Mouse (Mus musculus) MEL (cell line): ENCODE data around the gene Rab30. TPM values are rescaled to one million over a fixed set of nuclear protein-coding genes. Genes with fewer than 3 reads are reported as not detected.

Experiments
- DNase-seq: peaks from one replicate; pipeline ENCODE4 v3.0.0; 2011; ENCODE audit warnings: low read depth, low spot score
- H3K27ac ChIP-seq: 2 replicates; pipeline ENCODE4 v1.5.1; 2012; ENCODE audit warnings: low read depth, mild to moderate bottlenecking, control low read depth, low read length, moderate library complexity; ENCODE audit not compliant: control insufficient read depth
- H3K27me3 ChIP-seq, 2 experiments: fragments of 150-350 bp in 1 of 2; sonication (generic) in 1 of 2; 2 replicates each; pipeline ENCODE4 v1.6.1; 2012; ENCODE audit warnings: low read length in 2 of 2, mild to moderate bottlenecking in 2 of 2, improper control_type of control experiment in 1 of 2, moderate library complexity in 1 of 2; ENCODE audit not compliant: insufficient read depth in 2 of 2, control insufficient read depth in 1 of 2
- H3K36me3 ChIP-seq, 2 experiments: 2 replicates each; pipeline ENCODE4 v1.6.1; 2012 to 2014; ENCODE audit warnings: low read length in 2 of 2, improper control_type of control experiment in 1 of 2, inconsistent platforms in 1 of 2, mild to moderate bottlenecking in 1 of 2; ENCODE audit not compliant: insufficient read depth in 2 of 2, control insufficient read depth in 1 of 2
- H3K4me1 ChIP-seq, 2 experiments: fragments of 150-350 bp in 1 of 2; sonication (generic) in 1 of 2; 2 replicates each; pipeline ENCODE4 v1.6.1; 2012; ENCODE audit warnings: low read length in 2 of 2, improper control_type of control experiment in 1 of 2, mild to moderate bottlenecking in 1 of 2; ENCODE audit not compliant: insufficient read depth in 2 of 2, control insufficient read depth in 1 of 2
- H3K4me3 ChIP-seq, 2 experiments: fragments of 150-350 bp in 1 of 2; sonication (generic) in 1 of 2; 2 replicates each; pipeline ENCODE4 v1.5.1; 2012; ENCODE audit warnings: low read depth in 2 of 2, low read length in 2 of 2, mild to moderate bottlenecking in 2 of 2, moderate library complexity in 2 of 2, control low read depth in 1 of 2, improper control_type of control experiment in 1 of 2; ENCODE audit not compliant: control insufficient read depth in 1 of 2, insufficient read depth in 1 of 2
- H3K79me2 ChIP-seq: 2 replicates; pipeline ENCODE4 v1.6.1; 2012; ENCODE audit warnings: mild to moderate bottlenecking, low read length, moderate library complexity; ENCODE audit not compliant: control insufficient read depth, poor library complexity, insufficient read depth
- H3K9ac ChIP-seq: 2 replicates; pipeline ENCODE4 v1.6.1; 2012; ENCODE audit warnings: low read depth, mild to moderate bottlenecking, control low read depth, low read length, moderate library complexity; ENCODE audit not compliant: control insufficient read depth, poor library complexity, severe bottlenecking
- H3K9me3 ChIP-seq: fragments of 150-350 bp; sonication (generic); replicated peaks from 2 replicates; pipeline ENCODE4 v1.6.1; 2012; ENCODE audit warnings: mild to moderate bottlenecking, low read length, improper control_type of control experiment, moderate library complexity; ENCODE audit not compliant: insufficient read depth
- BHLHE40 ChIP-seq: IDR thresholded peaks from 2 replicates; pipeline ENCODE4 v1.6.1; 2012; ENCODE audit warnings: low read depth, mild to moderate bottlenecking, inconsistent platforms, low read length, improper control_type of control experiment, borderline replicate concordance
- CHD1 ChIP-seq: IDR thresholded peaks from 2 replicates; pipeline ENCODE4 v1.6.1; 2012; ENCODE audit warnings: low read depth, mild to moderate bottlenecking, inconsistent platforms, low read length, improper control_type of control experiment
- CTCF ChIP-seq, 3 experiments: IDR thresholded peaks in 2 of 3; conservative IDR thresholded peaks in 1 of 3; 2 replicates each; pipeline ENCODE4 v1.5.1; 2011 to 2012; ENCODE audit warnings: low read length in 3 of 3, low read depth in 2 of 3, mild to moderate bottlenecking in 2 of 3, improper control_type of control experiment in 1 of 3, inconsistent platforms in 1 of 3, mixed read lengths in 1 of 3, moderate library complexity in 1 of 3; ENCODE audit not compliant: control insufficient read depth in 1 of 3, insufficient read depth in 1 of 3, poor library complexity in 1 of 3, severe bottlenecking in 1 of 3
- E2F4 ChIP-seq: IDR thresholded peaks from 2 replicates; pipeline ENCODE4 v1.6.1; 2011; ENCODE audit warnings: low read depth, low read length, improper control_type of control experiment, borderline replicate concordance
- ELF1 ChIP-seq: IDR thresholded peaks from 2 replicates; pipeline ENCODE4 v1.6.1; 2014; ENCODE audit warnings: low read depth, mild to moderate bottlenecking, inconsistent platforms, low read length, improper control_type of control experiment, moderate library complexity
- EP300 ChIP-seq, 2 experiments: IDR thresholded peaks; 2 replicates each; pipeline ENCODE4 v1.6.1; 2011; ENCODE audit warnings: improper control_type of control experiment in 2 of 2, low read length in 2 of 2, low read depth in 1 of 2, mild to moderate bottlenecking in 1 of 2
- ETS1 ChIP-seq: IDR thresholded peaks from 2 replicates; pipeline ENCODE4 v1.6.1; 2012; ENCODE audit warnings: low read depth, mild to moderate bottlenecking, inconsistent platforms, low read length, improper control_type of control experiment, moderate library complexity
- GABPA ChIP-seq: IDR thresholded peaks from 2 replicates; pipeline ENCODE4 v1.6.1; 2012; ENCODE audit warnings: low read depth, mild to moderate bottlenecking, inconsistent platforms, low read length, improper control_type of control experiment, moderate library complexity
- GATA1 ChIP-seq: IDR thresholded peaks from 2 replicates; pipeline ENCODE4 v1.6.1; 2011; ENCODE audit warnings: low read depth, low read length, improper control_type of control experiment
- KAT2A ChIP-seq: conservative IDR thresholded peaks from 2 replicates; pipeline ENCODE4 v1.6.1; 2012; ENCODE audit warnings: low read depth, low read length, improper control_type of control experiment, inconsistent platforms
- MAX ChIP-seq: IDR thresholded peaks from 2 replicates; pipeline ENCODE4 v1.6.1; 2011; ENCODE audit warnings: low read length, improper control_type of control experiment
- MEF2A ChIP-seq: IDR thresholded peaks from 2 replicates; pipeline ENCODE4 v1.6.1; 2014; ENCODE audit warnings: low read depth, mild to moderate bottlenecking, inconsistent platforms, low read length, improper control_type of control experiment; ENCODE audit not compliant: poor library complexity, insufficient replicate concordance, severe bottlenecking; ENCODE audit errors: extremely low read depth
- MXI1 ChIP-seq: IDR thresholded peaks from 2 replicates; pipeline ENCODE4 v1.6.1; 2011; ENCODE audit warnings: mild to moderate bottlenecking, low read depth, low read length, improper control_type of control experiment
- MYB ChIP-seq: IDR thresholded peaks from 2 replicates; pipeline ENCODE4 v1.6.1; 2011; ENCODE audit warnings: mild to moderate bottlenecking, low read depth, low read length, improper control_type of control experiment
- MYC ChIP-seq: IDR thresholded peaks from 2 replicates; pipeline ENCODE4 v1.6.1; 2011; ENCODE audit warnings: low read depth, mild to moderate bottlenecking, low read length, improper control_type of control experiment, moderate library complexity
- NELFE ChIP-seq: IDR thresholded peaks from 2 replicates; pipeline ENCODE4 v1.6.1; 2011; ENCODE audit warnings: low read depth, low read length, improper control_type of control experiment
- NRF1 ChIP-seq: IDR thresholded peaks from 2 replicates; pipeline ENCODE4 v1.6.1; 2014; ENCODE audit warnings: low read depth, mild to moderate bottlenecking, inconsistent platforms, low read length, improper control_type of control experiment, moderate library complexity; ENCODE audit not compliant: poor library complexity, insufficient read depth, severe bottlenecking
- RAD21 ChIP-seq: IDR thresholded peaks from 2 replicates; pipeline ENCODE4 v1.6.1; 2011; ENCODE audit warnings: mild to moderate bottlenecking, low read depth, low read length, improper control_type of control experiment
- SIN3A ChIP-seq: IDR thresholded peaks from 2 replicates; pipeline ENCODE4 v1.6.1; 2012; ENCODE audit warnings: low read length, improper control_type of control experiment, inconsistent platforms
- TAL1 ChIP-seq: IDR thresholded peaks from 2 replicates; pipeline ENCODE4 v1.6.1; 2012; ENCODE audit warnings: mild to moderate bottlenecking, inconsistent platforms, low read length, moderate library complexity, mixed read lengths
- TBP ChIP-seq: IDR thresholded peaks from 2 replicates; pipeline ENCODE4 v1.8.0; 2011; ENCODE audit warnings: low read depth, low read length, improper control_type of control experiment
- TCF12 ChIP-seq: IDR thresholded peaks from 2 replicates; pipeline ENCODE4 v1.6.1; 2014; ENCODE audit warnings: low read depth, mild to moderate bottlenecking, inconsistent platforms, low read length, improper control_type of control experiment, moderate library complexity
- ZKSCAN1 ChIP-seq: IDR thresholded peaks from 2 replicates; pipeline ENCODE4 v1.6.1; 2012; ENCODE audit warnings: low read depth, mild to moderate bottlenecking, inconsistent platforms, low read length, improper control_type of control experiment, moderate library complexity
- ZMIZ1 ChIP-seq: IDR thresholded peaks from 2 replicates; pipeline ENCODE4 v1.6.1; 2012; ENCODE audit warnings: low read depth, mild to moderate bottlenecking, inconsistent platforms, low read length, improper control_type of control experiment, moderate library complexity
- polyA plus RNA-seq, 2 experiments: library from polyadenylated mRNA; stranded (reverse) in 1 of 2; unstranded in 1 of 2; fragments of >175 nt in 1 of 2; fragments of >200 nt in 1 of 2; gene quantifications; 2 replicates each; pipeline versions ENCODE4 v1.2.1 to v1.2.4; 2012; ENCODE audit warnings: low replicate concordance in 2 of 2, low read depth in 1 of 2; ENCODE audit not compliant: insufficient read length in 2 of 2, insufficient read depth in 1 of 2, missing spikeins in 1 of 2
- total RNA-seq: library from RNA; depleted of rRNA; stranded (reverse); fragments of 300-350 nt; gene quantifications from 2 replicates; pipeline ENCODE4 v1.2.3, GENCODE M21; 2012

Gene Rab30
- total and polyA plus RNA-seq, 3 experiments: 1.3 TPM; not detected in 1

- Histone ChIP-seq H3K27ac (no peak overlapping the region), H3K79me2 (no peaks in the 10 kb centered on the region)
These were observed 35.2 kb downstream of the Rab30 start for GRCm38 (mm10) chr7:92776647-92777046.

GRCm38 (mm10) chr7:92777108-92777973 lies 35.9 kb downstream of the Rab30 start:
- no peak for TF ChIP-seq SIN3A
- TF ChIP-seq ETS1: no peak
- TF ChIP-seq BHLHE40: no peak
- TF ChIP-seq MYC: no peak
- TF ChIP-seq MEF2A: no peak
- no peak for TF ChIP-seq MYB
- no peak for TF ChIP-seq KAT2A
- TF ChIP-seq GATA1: no peak
- TF ChIP-seq MAX: no peak
- no peak for TF ChIP-seq TCF12
- TF ChIP-seq NELFE: no peak
- TF ChIP-seq CTCF (IDR thresholded peaks at IDR 0.05 in 2 of 3, conservative IDR thresholded peaks at IDR 0.05 in 1 of 3; ENCODE audit: control insufficient read depth in 1 of 3, insufficient read depth in 1 of 3, low read depth in 2 of 3, low read length in 3 of 3, poor library complexity in 1 of 3, severe bottlenecking in 1 of 3): no peak
- TF ChIP-seq E2F4: no peak
- no peak for TF ChIP-seq NRF1
- Histone ChIP-seq H3K4me3 (no peak overlapping the region), H3K27me3 (no peaks in the 10 kb centered on the region; a peak in 1 of 4 replicates), H3K79me2 (no peaks in the 10 kb centered on the region), H3K4me1 (no peaks in the 10 kb centered on the region), H3K27ac (no peak overlapping the region), H3K36me3 (no peaks in the 10 kb centered on the region), H3K9me3 (no peaks in the 10 kb centered on the region), H3K9ac (no peak overlapping the region)
- DNase-seq: no peak

More at GRCm38 (mm10) chr7:92776647-92777046, 35.2 kb downstream of the Rab30 start:
- no peak for DNase-seq
- Histone ChIP-seq H3K36me3 (no peaks in the 10 kb centered on the region), H3K9ac (no peak overlapping the region), H3K9me3 (no peaks in the 10 kb centered on the region), H3K4me3 (no peak overlapping the region), H3K4me1 (no peaks in the 10 kb centered on the region), H3K27me3 (no peaks in the 10 kb centered on the region; a peak in 1 of 4 replicates)
- no peak for TF ChIP-seq EP300 (IDR thresholded peaks at IDR 0.05; ENCODE audit: low read depth in 1 of 2, low read length in 2 of 2)
- no peak for TF ChIP-seq ZMIZ1
- TF ChIP-seq KAT2A: no peak
- no peak for TF ChIP-seq MYC
- no peak for TF ChIP-seq ELF1
- no peak for TF ChIP-seq TBP
- TF ChIP-seq CTCF (IDR thresholded peaks at IDR 0.05 in 2 of 3, conservative IDR thresholded peaks at IDR 0.05 in 1 of 3; ENCODE audit: control insufficient read depth in 1 of 3, insufficient read depth in 1 of 3, low read depth in 2 of 3, low read length in 3 of 3, poor library complexity in 1 of 3, severe bottlenecking in 1 of 3): no peak
- TF ChIP-seq GABPA: no peak
- TF ChIP-seq TAL1: no peak
- no peak for TF ChIP-seq MEF2A
- TF ChIP-seq MXI1: no peak
- TF ChIP-seq RAD21: no peak
- TF ChIP-seq ZKSCAN1: no peak
- no peak for TF ChIP-seq CHD1
